Mouse (Mus musculus) kidney, postnatal 14 days (tissue): Measurements from ENCODE around the gene Nono.

Experiments
- DNase-seq: peaks from one replicate; pipeline ENCODE4 v3.0.0; 2022; ENCODE audit warnings: mixed read lengths

Nono gene

GRCm38 (mm10) chrX:101429142-101429949, at the start of gene Nono:
TSS of gene Nono (plus strand) at chrX:101429318.
- peak; percentile 93 for DNase-seq

- no peak for DNase-seq
Observed at GRCm38 (mm10) chrX:101379744-101380143, 49.4 kb upstream of the Nono start.

GRCm38 (mm10) chrX:101383455-101383854, 45.7 kb upstream of the Nono start:
- DNase-seq = no peak

GRCm38 (mm10) chrX:101384439-101385137, 44.5 kb upstream of the Nono start:
- DNase-seq = no peak

- DNase-seq = no peak
Observed at GRCm38 (mm10) chrX:101386222-101386621, 42.9 kb upstream of the Nono start.

- peak; percentile 8 for DNase-seq
Observed at GRCm38 (mm10) chrX:101388866-101389537, 40.1 kb upstream of the Nono start.

- DNase-seq = no peak
Observed at GRCm38 (mm10) chrX:101394341-101394740, 34.8 kb upstream of the Nono start.

- DNase-seq = no peak
Observed at GRCm38 (mm10) chrX:101396459-101396858, 32.7 kb upstream of the Nono start.

GRCm38 (mm10) chrX:101418946-101419724, 10.0 kb upstream of the Nono start:
- peak; percentile 63 for DNase-seq

- DNase-seq = peak; percentile 91
Observed at GRCm38 (mm10) chrX:101419725-101420699, 9.1 kb upstream of the Nono start.

- no peak for DNase-seq
Observed at GRCm38 (mm10) chrX:101420700-101421095, 8.4 kb upstream of the Nono start, which contains the start of gene Zmym3. TSS of gene Zmym3 (minus strand) at chrX:101420849.

- no peak for DNase-seq
Observed at GRCm38 (mm10) chrX:101423462-101423861, 5.7 kb upstream of the Nono start.

- DNase-seq = peak; percentile 21
Observed at GRCm38 (mm10) chrX:101427774-101428173, 1.3 kb upstream of the Nono start.

- peak; percentile 5 for DNase-seq
Observed at GRCm38 (mm10) chrX:101428785-101429141, 355 bp upstream of the Nono start.

GRCm38 (mm10) chrX:101429976-101430375, 858 bp downstream of the Nono start:
- no peak for DNase-seq

- DNase-seq = peak; percentile 17
Observed at GRCm38 (mm10) chrX:101448886-101449475, 19.9 kb downstream of the Nono start, which contains the start of gene Itgb1bp2. TSS of gene Itgb1bp2 (plus strand) at chrX:101449088.

- DNase-seq = no peak
Observed at GRCm38 (mm10) chrX:101451147-101451546, 22.0 kb downstream of the Nono start.

- no peak for DNase-seq
Observed at GRCm38 (mm10) chrX:101451591-101451990, 22.5 kb downstream of the Nono start.

GRCm38 (mm10) chrX:101472202-101472601, 43.1 kb downstream of the Nono start:
- no peak for DNase-seq

- no peak for DNase-seq
Observed at GRCm38 (mm10) chrX:101481604-101482350, 52.7 kb downstream of the Nono start.
